Mouse (Mus musculus) embryonic facial prominence, embryonic 10.5 days (tissue): ENCODE results near the gene Ankrd50. TPM values are rescaled to one million over a fixed set of nuclear protein-coding genes. Genes with fewer than 3 reads are reported as not detected.

Source experiments
- DNase-seq: peaks from one replicate; pipeline ENCODE4 v3.0.0-alpha.2; 2017; ENCODE audit warnings: low spot score
- H3K27ac ChIP-seq: fragments of 300-500 bp; sonication (generic); replicated peaks from 2 replicates; pipeline ENCODE4 v1.5.1; 2016; ENCODE audit warnings: mild to moderate bottlenecking
- H3K27me3 ChIP-seq: fragments of 300-500 bp; sonication (generic); replicated peaks from 2 replicates; pipeline ENCODE4 v1.6.1; 2016; ENCODE audit warnings: low read depth, mild to moderate bottlenecking; ENCODE audit not compliant: poor library complexity, severe bottlenecking
- H3K36me3 ChIP-seq: fragments of 300-500 bp; sonication (generic); replicated peaks from 2 replicates; pipeline ENCODE4 v1.6.1; 2016; ENCODE audit warnings: mild to moderate bottlenecking, moderate library complexity
- H3K4me1 ChIP-seq: fragments of 300-500 bp; sonication (generic); 2 replicates; pipeline ENCODE4 v1.6.1; 2016
- H3K4me3 ChIP-seq: fragments of 300-500 bp; sonication (generic); 2 replicates; pipeline ENCODE4 v1.5.1; 2016; ENCODE audit warnings: mild to moderate bottlenecking, moderate library complexity
- H3K9me3 ChIP-seq: fragments of 300-500 bp; sonication (generic); 2 replicates; pipeline ENCODE4 v1.6.1; 2016; ENCODE audit warnings: mild to moderate bottlenecking
- WGBS: fragments of 180-500 bp; shearing (Covaris S2); methylation state at CpG from one replicate; pipeline ENCODE4 v1.1.7; 2016; 5-methylcytosine and 5-hydroxymethylcytosine counted together
- polyA plus RNA-seq: library from polyadenylated mRNA; unstranded; fragments of >200 nt; fragmentation: Nextera tagmentation; extraction: Ambion mirVana; gene quantifications from 2 replicates; pipeline ENCODE4 v1.2.1, GENCODE M21; 2016

Gene Ankrd50
- polyA plus RNA-seq = 21.0 and 22.9 TPM in 2 replicates

GRCm38 (mm10) chr3:38484191-38485106, at the start of gene Ankrd50:
Gene Ankrd50, minus strand, starts transcription at chr3:38484844.
- under 1% methylated on average over 80 of the region's 81 CpGs for WGBS
- peak within 1 kb of the TSS; percentile 97 for H3K27ac ChIP-seq
- no peaks in the 10 kb centered on the region for H3K27me3 ChIP-seq
- H3K4me3 ChIP-seq = peak within 1 kb of the TSS; percentile 96
- DNase-seq = peak; percentile 100
- no peaks in the 10 kb centered on the region for H3K9me3 ChIP-seq
- H3K36me3 ChIP-seq = peaks cover 31% of the 10 kb centered on the region
- H3K4me1 ChIP-seq = peaks cover 33% of the 10 kb centered on the region

DNA sequence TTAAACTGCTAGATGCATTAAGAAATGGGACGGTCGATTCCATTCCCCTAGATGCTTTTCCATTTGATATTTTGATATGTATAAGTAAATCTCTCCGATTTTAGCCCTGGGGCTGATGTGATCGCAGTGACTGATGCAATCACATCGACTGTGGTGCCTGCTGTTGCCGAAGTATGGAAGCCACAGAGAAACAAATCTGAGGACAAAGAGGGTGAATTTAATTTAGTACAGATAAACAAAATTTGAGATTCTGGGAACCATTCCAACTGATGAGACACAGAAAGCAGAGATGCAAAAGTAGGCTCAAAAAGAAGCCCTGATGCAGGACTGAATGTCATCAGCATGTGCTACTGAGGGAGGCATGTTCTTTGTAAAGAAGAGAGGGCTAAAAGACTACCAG, 49.6 kb upstream of the Ankrd50 start:
- WGBS = 81% methylated on average over 6 of the region's 6 CpGs

DNA sequence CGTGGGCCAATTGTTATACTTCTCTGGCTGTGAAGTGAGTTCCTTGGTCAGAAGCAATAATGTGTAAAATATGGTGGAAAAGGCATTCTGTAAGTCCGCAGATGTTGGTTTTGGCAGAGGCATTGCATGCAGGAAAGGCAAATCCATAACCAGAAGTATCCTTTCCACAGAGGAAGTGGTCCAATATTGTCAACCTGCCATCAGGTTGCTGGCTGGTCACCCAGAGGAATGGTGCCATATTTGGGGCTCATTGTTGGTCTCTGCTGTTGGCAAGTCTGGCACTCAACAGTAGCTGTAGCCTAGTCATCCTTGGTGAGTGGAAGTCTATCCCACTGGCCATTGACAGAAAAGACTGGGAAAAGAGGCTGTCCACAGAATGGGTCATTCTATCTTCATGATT, 35.8 kb upstream of the Ankrd50 start:
- H3K9me3 ChIP-seq = no peaks in the 10 kb centered on the region
- H3K27ac ChIP-seq = no peak overlapping the region
- no peak overlapping the region for H3K4me3 ChIP-seq
- WGBS = 91% methylated on average over 2 of the region's 2 CpGs
- no peaks in the 10 kb centered on the region for H3K27me3 ChIP-seq
- no peaks in the 10 kb centered on the region for H3K36me3 ChIP-seq
- H3K4me1 ChIP-seq = no peaks in the 10 kb centered on the region
- DNase-seq = no peak

More for the DNA sequence above, 49.6 kb upstream of the Ankrd50 start:
- Histone ChIP-seq H3K4me1 (peaks cover 3% of the 10 kb centered on the region; the same call in 1 of the 2 replicates), H3K27ac (no peak overlapping the region), H3K4me3 (no peak overlapping the region), H3K9me3 (peaks cover 4% of the 10 kb centered on the region; the same call in 1 of the 2 replicates), H3K27me3 (no peaks in the 10 kb centered on the region), H3K36me3 (no peaks in the 10 kb centered on the region)
- DNase-seq = no peak

DNA sequence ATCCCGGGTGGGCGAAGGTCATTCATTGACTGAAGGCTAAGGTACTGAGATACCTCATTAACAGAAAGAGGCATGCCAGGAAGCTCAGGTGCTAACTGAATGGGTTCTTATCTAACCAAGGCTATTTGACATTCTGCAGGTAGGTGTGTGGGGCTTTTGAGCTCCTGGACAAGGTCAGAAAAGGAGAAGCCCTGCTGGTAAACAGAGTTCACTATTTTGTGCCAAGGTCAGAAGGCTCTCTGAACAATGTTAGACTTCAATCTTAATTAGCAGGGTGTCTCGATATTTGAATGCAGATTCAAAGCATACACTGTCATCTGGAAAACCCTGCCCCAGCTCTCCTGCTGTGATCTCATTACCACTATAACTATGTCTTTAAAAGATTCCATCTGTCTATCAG, 35.3 kb upstream of the Ankrd50 start:
- Histone ChIP-seq H3K9me3 (no peaks in the 10 kb centered on the region), H3K36me3 (no peaks in the 10 kb centered on the region), H3K4me1 (no peaks in the 10 kb centered on the region), H3K27me3 (no peaks in the 10 kb centered on the region), H3K4me3 (no peak overlapping the region), H3K27ac (no peak overlapping the region)
- WGBS = 85% methylated on average over 3 of the region's 3 CpGs
- DNase-seq = no peak

DNA sequence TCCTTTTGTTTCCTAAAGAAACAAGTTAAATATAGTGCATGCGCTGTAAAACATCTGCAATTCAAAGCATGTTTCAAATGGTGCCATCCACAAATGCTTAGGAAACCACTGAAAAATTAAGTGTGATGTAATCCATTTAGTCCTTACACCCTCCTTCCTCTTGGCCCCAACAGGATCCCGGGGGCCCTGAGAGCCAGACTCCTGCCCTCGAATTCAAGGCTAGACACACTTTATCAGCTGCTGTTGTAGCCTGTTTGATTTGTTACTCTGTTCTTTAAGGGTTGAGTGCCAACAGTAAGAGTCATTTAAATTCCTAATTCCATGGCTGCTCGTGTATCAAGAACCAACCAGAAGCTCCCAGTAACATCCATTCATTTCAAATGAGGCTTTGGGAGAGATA, 19.0 kb upstream of the Ankrd50 start:
- Histone ChIP-seq H3K4me1 (0 out of 2 replicates have a peak, but pooled peaks cover under 1% of the 10 kb centered on the region), H3K27me3 (0 out of 2 replicates have a peak, but pooled peaks cover 3% of the 10 kb centered on the region), H3K4me3 (no peak overlapping the region), H3K36me3 (no peaks in the 10 kb centered on the region), H3K27ac (no peak overlapping the region), H3K9me3 (no peaks in the 10 kb centered on the region)
- no peak for DNase-seq
- WGBS = 81% methylated on average over 4 of the region's 4 CpGs

- DNase-seq = no peak
- Histone ChIP-seq H3K36me3 (no peaks in the 10 kb centered on the region), H3K9me3 (no peaks in the 10 kb centered on the region), H3K4me1 (0 out of 2 replicates have a peak, but pooled peaks cover 6% of the 10 kb centered on the region), H3K27me3 (0 out of 2 replicates have a peak, but pooled peaks cover 3% of the 10 kb centered on the region), H3K27ac (no peak overlapping the region), H3K4me3 (no peak overlapping the region)
- 73% methylated on average over 5 of the region's 5 CpGs for WGBS
Observed at GRCm38 (mm10) chr3:38502156-38502555, 17.5 kb upstream of the Ankrd50 start.

DNA sequence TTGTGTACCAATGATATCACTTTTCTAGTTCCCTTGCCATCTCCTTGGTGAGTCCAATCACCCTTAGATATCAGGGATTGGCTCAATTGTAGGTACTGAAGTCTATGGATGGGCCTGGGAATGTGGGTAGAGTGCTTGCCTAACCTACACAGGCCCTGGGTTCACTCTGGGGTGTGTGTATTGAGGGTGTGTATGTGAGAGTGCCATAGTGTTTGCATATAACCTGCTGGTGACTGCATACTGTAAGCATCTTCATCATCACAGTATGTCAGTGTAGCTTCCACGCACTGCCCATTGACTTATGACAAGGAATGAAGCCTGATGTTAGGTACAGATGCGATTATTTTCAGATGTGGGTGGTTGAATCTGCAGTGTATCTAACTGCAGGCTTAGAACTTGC, 17.1 kb upstream of the Ankrd50 start:
- no peak overlapping the region for H3K27ac ChIP-seq
- H3K36me3 ChIP-seq = no peaks in the 10 kb centered on the region
- WGBS = 95% methylated on average over 2 of the region's 2 CpGs
- H3K4me3 ChIP-seq = no peak overlapping the region
- H3K27me3 ChIP-seq = 0 out of 2 replicates have a peak, but pooled peaks cover 3% of the 10 kb centered on the region
- no peak for DNase-seq
- peaks cover 10% of the 10 kb centered on the region; the same call in 1 of the 2 replicates for H3K4me1 ChIP-seq
- no peaks in the 10 kb centered on the region for H3K9me3 ChIP-seq

DNA sequence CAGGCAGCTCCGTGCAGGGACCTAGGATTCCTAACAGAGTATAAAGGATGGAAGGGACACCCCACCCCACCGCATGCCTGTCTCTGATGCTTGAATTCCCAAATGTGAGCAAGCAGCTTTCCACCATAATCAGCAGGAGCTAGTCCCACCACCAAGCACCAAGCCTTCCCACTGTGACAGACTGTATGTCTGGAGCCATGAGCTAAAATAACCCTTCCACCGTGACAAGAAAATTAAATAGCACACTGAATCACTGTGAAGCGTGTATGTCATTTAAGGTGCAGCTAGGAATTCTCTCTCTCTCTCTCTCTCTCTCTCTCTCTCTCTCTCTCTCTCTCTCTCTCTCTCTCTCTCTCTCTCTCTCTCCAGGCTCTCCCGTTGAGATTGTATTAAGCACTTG, 16.7 kb upstream of the Ankrd50 start:
- H3K36me3 ChIP-seq = no peaks in the 10 kb centered on the region
- H3K4me1 ChIP-seq = peaks cover 12% of the 10 kb centered on the region; the same call in 1 of the 2 replicates
- 0 out of 2 replicates have a peak, but pooled peaks cover 3% of the 10 kb centered on the region for H3K27me3 ChIP-seq
- no peaks in the 10 kb centered on the region for H3K9me3 ChIP-seq
- DNase-seq = no peak
- WGBS = 75% methylated on average over 5 of the region's 5 CpGs
- H3K4me3 ChIP-seq = no peak overlapping the region
- no peak overlapping the region for H3K27ac ChIP-seq

- H3K27ac ChIP-seq = no peak overlapping the region
- no peaks in the 10 kb centered on the region for H3K9me3 ChIP-seq
- 0 out of 2 replicates have a peak, but pooled peaks cover 3% of the 10 kb centered on the region for H3K27me3 ChIP-seq
- WGBS = 92% methylated on average over 3 of the region's 3 CpGs
- H3K4me1 ChIP-seq = peaks cover 12% of the 10 kb centered on the region; the same call in 1 of the 2 replicates
- no peaks in the 10 kb centered on the region for H3K36me3 ChIP-seq
- no peak overlapping the region for H3K4me3 ChIP-seq
- no peak for DNase-seq
Observed at GRCm38 (mm10) chr3:38498561-38498960, 13.9 kb upstream of the Ankrd50 start.

DNA sequence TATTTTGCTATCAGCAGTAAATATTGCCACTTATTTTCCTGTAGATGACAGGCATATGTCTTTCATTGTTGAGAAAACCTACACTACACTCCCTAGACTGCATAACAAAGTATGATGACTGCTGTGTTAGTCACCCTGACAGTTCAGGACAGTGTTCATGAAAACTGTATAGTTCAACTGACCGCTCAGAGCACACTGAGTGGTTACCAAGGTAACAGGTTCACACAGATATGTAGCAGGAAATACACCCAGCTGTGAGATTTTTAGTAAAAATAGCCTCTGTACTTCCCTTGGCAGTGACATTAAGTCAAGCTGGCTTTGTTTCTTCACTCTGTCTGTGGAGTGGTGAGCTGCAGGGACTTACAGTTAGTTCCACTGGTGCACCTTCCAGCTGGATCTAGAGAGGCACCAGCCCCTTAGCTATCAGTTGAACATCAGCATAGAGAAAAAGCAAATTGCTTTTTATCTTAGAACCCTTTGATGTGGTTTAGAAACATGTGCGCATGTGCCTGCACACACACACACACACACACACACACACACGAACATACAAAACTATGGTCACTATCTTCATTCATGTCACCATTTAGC, 12.2 kb upstream of the Ankrd50 start:
- Histone ChIP-seq H3K27me3 (0 out of 2 replicates have a peak, but pooled peaks cover 3% of the 10 kb centered on the region), H3K27ac (no peak overlapping the region), H3K4me1 (peaks cover 12% of the 10 kb centered on the region; the same call in 1 of the 2 replicates), H3K9me3 (no peaks in the 10 kb centered on the region), H3K36me3 (no peaks in the 10 kb centered on the region), H3K4me3 (no peak overlapping the region)
- 87% methylated on average over 3 of the region's 3 CpGs for WGBS
- no peak for DNase-seq

DNA sequence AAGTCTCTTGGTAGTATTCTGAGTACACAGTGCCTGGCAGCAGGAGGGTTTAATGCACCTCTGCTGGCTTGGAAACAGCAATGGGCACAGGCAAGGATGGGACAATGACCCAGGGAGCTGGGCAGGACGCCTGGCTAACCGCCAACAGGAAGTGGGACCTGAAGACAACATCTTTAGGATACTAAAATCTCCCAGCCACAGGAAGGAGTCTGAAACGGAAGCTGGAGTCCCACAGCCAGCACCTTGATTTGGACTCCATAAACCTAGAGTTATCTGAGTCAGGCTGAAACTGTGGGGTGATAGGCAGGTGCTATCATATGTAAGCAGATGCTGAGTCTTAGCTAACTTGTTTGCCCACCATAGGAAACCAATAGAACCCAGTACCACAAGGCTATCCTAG, 7.1 kb upstream of the Ankrd50 start:
- peaks cover 1% of the 10 kb centered on the region; the same call in 1 of the 2 replicates for H3K4me1 ChIP-seq
- WGBS = 89% methylated on average over 3 of the region's 3 CpGs

GRCm38 (mm10) chr3:38491236-38491635, 6.6 kb upstream of the Ankrd50 start:
- no peaks in the 10 kb centered on the region for H3K4me1 ChIP-seq
- WGBS = 84% methylated on average over 3 of the region's 3 CpGs
- DNase-seq = no peak
- no peaks in the 10 kb centered on the region for H3K36me3 ChIP-seq
- no peaks in the 10 kb centered on the region for H3K27me3 ChIP-seq
- H3K9me3 ChIP-seq = no peaks in the 10 kb centered on the region
- H3K27ac ChIP-seq = no peak overlapping the region
- no peak overlapping the region for H3K4me3 ChIP-seq

More for the DNA sequence above, 7.1 kb upstream of the Ankrd50 start:
- no peak overlapping the region for H3K27ac ChIP-seq
- no peak for DNase-seq
- H3K36me3 ChIP-seq = no peaks in the 10 kb centered on the region
- H3K4me3 ChIP-seq = no peak overlapping the region
- no peaks in the 10 kb centered on the region for H3K9me3 ChIP-seq
- H3K27me3 ChIP-seq = no peaks in the 10 kb centered on the region
